Mouse (Mus musculus): ENCODE measurements around the gene Nphp1.

DNA sequence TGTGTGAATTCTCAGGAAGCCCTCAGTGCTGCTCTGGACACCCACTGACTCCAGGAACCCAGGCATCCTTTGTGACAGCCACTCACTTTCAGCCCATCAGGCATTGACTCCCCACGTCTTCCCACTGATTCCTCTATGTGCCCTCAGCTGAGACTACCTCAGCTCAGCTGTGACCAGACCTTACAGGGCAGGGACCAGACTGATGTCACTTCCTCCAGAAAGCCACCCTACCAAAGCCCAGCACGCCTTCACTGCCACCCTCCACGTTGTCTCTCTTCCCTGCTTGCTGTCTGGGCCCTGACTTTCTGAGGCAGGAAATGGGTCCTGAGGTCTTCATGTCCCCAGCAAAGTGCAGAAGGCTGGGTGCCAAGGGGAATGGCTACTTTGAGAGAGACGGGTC lies 65.5 kb downstream of the Nphp1 start:
- TF ChIP-seq CTCF (IDR thresholded peaks at IDR 0.05; ENCODE audit: extremely low read depth, insufficient read length, insufficient replicate concordance, low read depth, low read length): no peak
- TF ChIP-seq POLR2A (IDR thresholded peaks at IDR 0.05; ENCODE audit: low read depth, low read length): no peak
